Mouse (Mus musculus) natural killer cell, adult 2 months (primary cell): ENCODE results near the gene Spata13.

Experiments used
- DNase-seq, 2 experiments: peaks; one replicate each; pipeline ENCODE4 v3.0.0; 2022; ENCODE audit warnings: low spot score in 2 of 2

Gene Spata13

DNA sequence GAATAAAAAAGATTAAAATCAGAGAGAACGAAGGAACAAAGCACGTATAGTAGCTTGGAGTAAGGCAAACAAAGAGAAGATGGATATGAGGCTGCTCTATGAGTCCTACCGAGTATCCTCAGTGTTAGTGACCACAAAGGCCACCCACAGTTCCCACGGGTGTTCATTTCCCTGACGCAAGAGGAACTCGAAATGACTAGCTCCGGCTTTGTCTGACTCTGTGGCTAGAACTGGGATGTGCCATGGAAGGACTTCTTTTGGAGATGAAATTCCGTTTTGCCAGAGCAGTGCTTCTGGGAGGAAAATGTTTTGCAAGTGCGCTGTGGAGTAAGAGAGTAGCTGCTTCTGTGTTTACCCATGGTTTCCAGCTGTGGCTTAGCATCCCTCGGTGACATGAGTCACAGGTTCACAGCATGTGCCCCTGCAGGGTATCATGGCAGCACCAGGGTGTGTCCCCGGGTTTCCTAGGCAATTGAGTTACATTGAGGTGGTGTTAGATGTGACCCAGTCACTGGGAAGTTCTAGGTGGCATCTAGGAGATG, 78.6 kb downstream of the Spata13 start:
- DNase-seq, result peak; percentile 44 to 61

DNA sequence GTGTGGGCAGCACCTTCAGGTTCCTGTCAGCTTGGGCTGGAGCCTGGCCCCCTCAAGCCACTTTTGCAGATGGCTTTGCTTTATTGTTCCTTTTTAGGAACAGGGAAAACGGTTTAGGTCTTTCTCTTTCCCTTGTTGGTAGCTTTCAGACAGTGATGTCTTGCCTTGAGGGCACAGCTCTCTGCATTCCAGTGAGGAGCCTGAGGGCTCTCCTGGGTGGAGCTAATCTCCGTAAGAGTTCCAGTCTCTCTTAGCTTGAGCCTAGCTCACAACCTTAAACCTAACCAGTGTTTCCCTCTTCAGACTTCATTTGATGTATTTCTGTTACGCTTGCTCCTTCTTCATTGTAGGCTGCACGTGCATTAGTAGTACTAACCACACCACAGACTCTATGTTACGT, 81.9 kb downstream of the Spata13 start:
- DNase-seq, result no peak

GRCm38 (mm10) chr14:60721304-60721703, 87.5 kb downstream of the Spata13 start:
- DNase-seq, result no peak

GRCm38 (mm10) chr14:60721938-60722337, 88.1 kb downstream of the Spata13 start:
- no peak for DNase-seq

DNA sequence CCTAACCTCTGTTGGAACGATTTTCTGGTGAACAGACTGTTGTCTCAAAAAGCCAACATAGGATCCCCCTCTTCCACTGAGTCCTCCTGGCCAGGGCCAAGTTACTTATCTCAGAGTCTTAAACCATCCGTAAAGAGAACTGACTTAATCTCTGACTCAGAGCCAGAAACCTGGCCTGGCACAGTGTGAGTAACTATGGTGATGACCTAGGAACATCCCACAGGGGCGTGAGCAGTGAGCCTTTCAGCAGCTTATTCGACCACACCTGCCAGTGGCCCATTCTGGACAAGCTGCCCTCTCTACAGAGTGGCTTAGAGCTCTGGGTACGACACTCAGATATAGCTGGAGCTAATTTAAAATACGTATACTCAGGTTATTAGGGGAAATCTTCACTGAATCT, 92.3 kb downstream of the Spata13 start:
- DNase-seq, result peak in 1 of 2 experiments; percentile 54

DNA sequence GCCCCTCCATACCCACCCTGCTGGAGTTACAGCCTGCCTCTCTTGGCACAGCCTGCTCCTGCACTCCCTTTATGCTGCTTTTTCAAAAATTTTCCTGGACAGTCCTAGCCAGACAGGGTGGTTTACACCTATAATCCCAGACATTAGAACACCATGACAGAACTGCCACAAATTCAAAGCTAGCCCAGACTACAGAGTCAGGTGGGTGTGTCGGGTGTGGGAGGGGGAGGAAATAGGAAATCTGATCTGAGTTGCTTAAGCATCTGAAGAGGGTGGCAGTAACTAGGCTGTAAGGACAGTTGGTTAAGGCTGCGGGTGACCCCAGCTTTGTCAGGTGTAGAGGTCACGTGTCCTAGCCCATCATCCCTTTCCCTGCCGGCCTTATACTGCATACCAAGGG, 93.3 kb downstream of the Spata13 start:
- no peak for DNase-seq

- DNase-seq, result peak; percentile 55 to 67
Observed at GRCm38 (mm10) chr14:60732081-60732480, 98.3 kb downstream of the Spata13 start.

- DNase-seq, result peak; percentile 70 to 72
Observed at GRCm38 (mm10) chr14:60732787-60733186, 99.0 kb downstream of the Spata13 start.

DNA sequence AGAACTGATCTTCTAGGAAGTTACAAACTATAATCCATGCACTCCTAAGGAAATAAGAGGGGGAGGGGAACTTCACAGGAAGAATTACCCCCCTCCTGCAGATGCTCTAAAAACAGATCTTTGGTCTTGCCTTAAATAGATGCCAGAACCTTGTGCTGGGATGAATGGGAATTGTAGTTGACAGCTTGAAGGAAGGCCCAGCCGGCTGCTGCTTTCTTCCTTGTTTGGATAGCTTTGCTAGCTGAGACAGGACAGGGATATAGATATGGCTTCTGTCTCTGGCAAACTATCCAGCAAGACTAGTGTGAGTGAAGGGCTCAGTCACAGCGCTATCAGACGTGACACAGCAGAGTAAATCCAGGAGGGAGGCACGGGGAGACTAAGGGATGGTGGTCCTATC, 99.9 kb downstream of the Spata13 start:
- no peak for DNase-seq

DNA sequence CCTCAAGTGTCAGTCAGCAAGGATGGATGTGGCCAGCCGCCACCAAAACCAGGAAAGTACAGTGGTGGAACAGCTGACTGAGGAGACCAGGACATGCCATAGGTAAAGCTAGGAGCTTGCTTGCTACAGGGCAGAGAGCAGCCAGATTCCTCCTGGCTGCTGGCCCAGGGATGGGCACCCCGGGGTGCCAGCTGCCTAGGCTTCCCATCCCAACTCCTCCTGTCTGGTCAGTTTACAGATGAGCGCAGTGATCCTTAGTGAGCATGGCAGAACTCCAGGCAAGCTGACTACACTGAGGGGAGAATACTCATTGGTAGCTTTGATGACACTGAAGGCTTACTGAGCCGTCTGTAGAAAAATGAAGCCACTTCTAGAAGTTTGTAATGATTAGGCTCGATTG, 101.4 kb downstream of the Spata13 start:
- DNase-seq, result no peak

- no peak for DNase-seq
Observed at GRCm38 (mm10) chr14:60735848-60736547, 102.2 kb downstream of the Spata13 start.

GRCm38 (mm10) chr14:60736591-60737192, 102.9 kb downstream of the Spata13 start:
- DNase-seq, result peak; percentile 93 to 97

- DNase-seq, result peak in 1 of 2 experiments; percentile 69
Observed at GRCm38 (mm10) chr14:60737202-60737611, 103.4 kb downstream of the Spata13 start.

DNA sequence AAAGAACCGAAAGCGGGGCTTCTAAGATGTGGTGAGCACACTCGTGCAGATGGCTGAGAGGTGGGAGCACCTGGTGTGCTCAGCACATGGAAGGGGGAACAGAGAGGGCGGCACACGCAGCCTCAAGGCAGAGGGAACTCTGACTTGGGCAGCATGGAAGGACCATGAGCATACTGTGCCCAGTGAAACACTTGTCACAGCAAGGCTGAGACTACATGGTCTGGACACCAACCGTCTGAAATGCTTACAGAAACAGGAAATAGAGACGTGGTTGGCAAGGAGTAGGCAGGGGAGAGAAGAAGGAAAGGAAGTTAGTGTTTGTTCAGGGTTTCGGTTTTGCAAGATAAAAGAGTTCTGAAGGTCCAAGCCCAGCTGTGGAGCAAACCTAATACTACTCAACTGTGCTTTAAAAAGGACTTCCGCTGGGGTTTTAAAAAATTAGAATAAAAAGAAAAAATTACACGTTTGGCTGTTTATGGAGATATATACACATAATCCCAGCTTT, 104.7 kb downstream of the Spata13 start:
- peak; percentile 67 to 68 for DNase-seq

- DNase-seq, result no peak
Observed at GRCm38 (mm10) chr14:60739155-60739554, 105.4 kb downstream of the Spata13 start.

DNA sequence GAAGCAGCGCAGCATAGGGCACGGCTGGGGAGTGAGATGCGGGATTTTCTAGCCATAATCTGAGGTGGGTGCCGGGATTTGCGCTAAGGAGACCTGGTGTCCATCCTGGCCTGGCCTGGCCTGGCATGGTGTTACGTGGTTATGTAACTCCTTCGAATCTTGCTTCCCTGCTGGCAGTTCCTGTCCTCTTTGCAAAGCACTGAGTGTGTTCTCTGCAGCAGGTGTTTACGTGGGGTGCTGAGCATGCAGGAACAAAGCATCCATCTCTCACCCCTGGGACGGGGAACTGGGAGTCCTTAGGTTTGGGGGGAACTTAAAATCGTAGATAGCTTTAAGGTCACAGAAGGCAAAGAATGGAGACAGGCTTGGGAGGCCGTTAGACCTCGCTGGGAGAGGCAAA, 105.8 kb downstream of the Spata13 start:
- DNase-seq, result no peak

DNA sequence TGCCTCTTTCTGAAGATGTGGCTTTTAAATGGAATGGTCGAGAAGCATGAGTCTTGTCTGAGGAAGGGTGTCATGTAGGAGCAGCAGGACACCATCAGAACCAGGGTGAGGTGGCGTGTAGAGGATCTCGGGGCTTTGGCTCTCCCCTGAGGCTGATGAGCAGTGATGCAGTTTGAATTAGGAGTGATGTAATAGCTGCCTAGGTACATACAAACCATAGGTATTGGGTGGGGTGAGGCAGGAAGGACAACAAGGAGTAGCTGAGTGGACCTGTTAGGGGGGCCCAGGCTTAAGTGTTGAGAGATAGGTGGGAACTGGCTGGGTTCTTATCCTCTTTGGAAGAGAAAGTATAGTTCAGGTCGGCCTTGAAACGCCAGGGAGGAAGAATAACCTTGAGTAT, 106.7 kb downstream of the Spata13 start:
- no peak for DNase-seq

DNA sequence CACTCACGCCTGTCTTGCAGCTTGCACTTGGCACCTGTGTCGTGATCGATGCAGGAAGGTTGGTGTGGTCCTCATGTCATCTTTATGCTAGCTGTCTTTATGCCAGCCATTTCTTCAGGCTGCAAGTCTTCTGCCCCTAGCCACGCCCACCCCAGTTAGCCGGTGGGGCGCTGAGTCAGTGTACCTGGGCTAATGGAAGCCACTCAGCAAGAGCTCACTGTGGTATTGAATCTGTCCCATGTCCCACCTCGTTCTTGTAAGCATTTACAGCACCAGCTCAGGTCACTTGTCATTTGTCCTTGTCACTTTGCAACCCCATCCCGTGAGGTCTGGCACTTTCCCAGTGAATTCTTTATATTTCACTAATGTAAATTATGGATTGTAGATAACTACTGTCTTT, 107.2 kb downstream of the Spata13 start:
- DNase-seq, result no peak

DNA sequence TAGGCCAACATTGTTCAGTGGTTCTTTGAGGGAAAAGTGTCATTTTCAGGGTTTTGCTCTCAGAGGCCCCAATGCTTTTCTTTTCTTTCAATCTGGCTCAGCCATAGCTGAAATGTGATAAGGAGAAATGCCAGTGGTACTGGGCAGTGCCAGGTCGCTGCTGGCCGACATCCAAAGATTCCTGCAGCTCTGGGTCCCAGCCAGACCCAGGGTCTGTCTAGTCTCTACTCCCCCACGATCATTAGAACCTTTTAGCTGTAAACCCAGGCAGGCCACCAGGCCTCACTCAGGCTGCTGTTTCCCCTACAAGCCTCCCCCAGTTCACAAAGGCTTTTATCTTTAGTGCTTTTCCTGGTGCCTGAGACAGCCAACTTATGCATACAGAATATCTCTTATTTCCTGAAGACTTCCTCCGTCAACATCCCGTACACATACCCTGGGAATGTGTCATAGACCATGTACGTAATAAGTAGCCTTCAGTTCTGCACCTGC, 107.7 kb downstream of the Spata13 start:
- DNase-seq, result no peak

GRCm38 (mm10) chr14:60743681-60744080, 109.9 kb downstream of the Spata13 start:
- no peak for DNase-seq

DNA sequence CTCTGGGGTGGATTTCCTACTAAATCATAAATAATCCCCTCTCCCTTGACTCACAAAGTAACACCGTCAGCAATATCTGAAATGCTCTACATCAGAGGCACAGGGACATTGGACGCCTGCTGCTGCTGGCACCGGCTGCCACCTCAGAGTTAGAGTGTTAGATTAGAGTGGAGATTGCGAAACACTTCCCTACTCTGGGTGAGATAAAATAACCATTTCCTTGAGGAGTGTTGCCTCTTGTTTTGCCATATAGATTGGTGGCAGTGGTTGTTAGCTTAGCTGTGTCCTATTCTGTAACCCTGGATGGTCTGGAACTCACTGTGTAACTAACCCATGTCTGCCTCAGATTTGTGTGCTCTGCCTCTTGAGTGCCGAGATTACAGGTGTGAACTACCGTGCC, 111.4 kb downstream of the Spata13 start:
- no peak for DNase-seq

- no peak for DNase-seq
Observed at GRCm38 (mm10) chr14:60746141-60746540, 112.3 kb downstream of the Spata13 start.
